ENCODE assay signal across 14 mouse cellular contexts in the genomic region with DNA sequence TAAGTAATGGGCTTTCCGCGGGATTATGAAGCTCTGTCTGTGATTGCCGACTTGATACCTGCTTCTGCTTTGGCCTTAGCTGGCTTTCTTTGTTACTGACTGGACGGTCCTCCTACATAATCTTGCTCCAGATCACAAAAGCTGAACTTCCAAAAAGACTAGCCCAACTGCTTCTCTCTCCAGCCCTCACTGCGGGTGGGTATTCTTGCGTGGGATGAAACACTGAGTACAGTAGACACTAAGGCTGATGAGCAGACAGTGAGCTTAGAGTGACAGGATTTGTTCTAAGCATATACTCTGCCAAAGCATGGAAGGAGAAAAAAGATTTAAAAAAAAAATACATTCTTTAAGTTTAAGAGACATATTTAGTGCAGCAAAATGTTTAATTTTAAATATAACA. TPM values are rescaled to one million over a fixed set of nuclear protein-coding genes. Genes with fewer than 3 reads are reported as not detected.
A peak's percentile ranks its signal among the peaks of the same experiment; 100 is the strongest.
DNase-seq lines count a peak whose midpoint lies in the region.
"Had no signal": no experiment of that assay in that cellular context is flagged by ENCODE, and none has a peak within 500 bp of the region (broad histone marks: within the 10 kb centered on the region; RNA-seq: fewer than 3 reads in every experiment).

No protein-coding gene starts in this region.

- intact Hi-C loops in left cerebral cortex, postnatal 4 days (cut with DNase I) = no loop called here
- intact Hi-C loops in heart, postnatal 25 days (cut with DNase I) = no loop called here

- peak; percentile 21 for DNase-seq in heart, adult 11 months
- DNase-seq in heart, postnatal 4 days = no peak
- DNase-seq in right cerebral cortex, adult 18-20 months = peak; percentile 24
- DNase-seq in right cerebral cortex, postnatal 4 days = no peak
- DNase-seq in left cerebral cortex, postnatal 4 days = peak; percentile 13
- DNase-seq in telencephalon, adult 2 months (ENCODE audit: low read depth, low spot score) = peak; percentile 39
- no peak for DNase-seq in gastrocnemius, postnatal 4 days (ENCODE audit: low spot score in 2 of 2)
- DNase-seq in heart, postnatal 25 days (ENCODE audit: low spot score) = no peak
- DNase-seq: adrenal gland, postnatal 36 days; cerebellum, adult 11 months; cerebellum, postnatal 25 days; gastrocnemius, postnatal 36 days; kidney, adult 8-10 months; kidney, postnatal 10 days had no signal

RNA-seq across cellular contexts. Expression of gene Tmem17, which starts 12.5 kb away (rescaled TPM):
- 1 to 10 TPM; 3.3 to 3.4 TPM for total RNA-seq in heart, postnatal 4 days (2021)
- 1 to 10 TPM; 7.8 to 9.0 TPM for total RNA-seq in left cerebral cortex, postnatal 4 days (2021)
- 1 to 10 TPM; 3.5 to 4.2 TPM for total RNA-seq in gastrocnemius, postnatal 4 days (2021)
- 1 to 10 TPM; 1.6 to 1.7 TPM for total RNA-seq in heart, postnatal 25 days (2021)

Comparison
In these comparisons a context has a peak if more than half of its experiments do, and no peak if none do; other contexts are left out.
1. DNase-seq: peak in heart, adult 11 months (single experiment), right cerebral cortex, adult 18-20 months (single experiment), left cerebral cortex, postnatal 4 days (single experiment) and telencephalon, adult 2 months (single experiment); none in heart, postnatal 4 days (single experiment), right cerebral cortex, postnatal 4 days (single experiment), gastrocnemius, postnatal 4 days (0 of 2) and heart, postnatal 25 days (single experiment).